Mouse (Mus musculus): ENCODE data around the gene Slc25a18. TPM values are rescaled to one million over a fixed set of nuclear protein-coding genes. Genes with fewer than 3 reads are reported as not detected.
"Not testable (repeated sequence)": the region's sequence is repeated elsewhere in the genome, so short reads cannot be mapped to it uniquely, and the experiment has no call there.

The Slc25a18 gene
- polyA plus RNA-seq, 1 experiment from 2014 or later: 0.28 TPM

DNA sequence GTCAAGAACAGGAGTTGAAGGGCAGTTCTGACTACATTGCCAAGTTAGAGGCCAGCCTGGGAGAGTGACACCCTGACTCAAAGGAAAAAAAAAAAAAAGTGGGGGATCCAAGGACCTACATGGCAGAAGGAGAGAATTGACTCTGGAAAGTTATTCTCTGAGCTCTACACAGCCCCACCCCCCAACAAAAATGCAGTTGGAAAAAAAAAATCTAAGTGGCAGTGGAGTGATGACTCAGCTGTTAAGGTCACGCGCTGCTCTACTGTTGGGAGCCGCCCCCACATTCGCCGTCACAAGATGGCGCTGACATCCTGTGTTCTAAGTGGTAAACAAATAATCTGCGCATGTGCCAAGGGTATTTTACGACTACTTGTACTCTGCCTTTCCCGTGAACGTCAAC is 38.6 kb downstream of the Slc25a18 start:
- H3K36me3 ChIP-seq (ENCODE audit: control insufficient read depth, insufficient read depth, low read length): peaks cover 19% of the 10 kb centered on the region
- H3K27ac ChIP-seq (ENCODE audit: low read length); H3K9me3 ChIP-seq (ENCODE audit: control insufficient read depth, low read length); H3K27me3 ChIP-seq (ENCODE audit: control insufficient read depth, insufficient read depth, low read depth, low read length); H3K4me3 ChIP-seq (ENCODE audit: low read length); ATAC-seq (ENCODE audit: low read depth); H3K4me2 ChIP-seq (ENCODE audit: low read depth, low read length); H3K4me1 ChIP-seq (replicated peaks; ENCODE audit: control insufficient read depth, insufficient read depth, low read length); H3K9ac ChIP-seq (ENCODE audit: low read length): not testable (repeated sequence)
- over 99% methylated on average over 6 of the region's 10 CpGs for WGBS

DNA sequence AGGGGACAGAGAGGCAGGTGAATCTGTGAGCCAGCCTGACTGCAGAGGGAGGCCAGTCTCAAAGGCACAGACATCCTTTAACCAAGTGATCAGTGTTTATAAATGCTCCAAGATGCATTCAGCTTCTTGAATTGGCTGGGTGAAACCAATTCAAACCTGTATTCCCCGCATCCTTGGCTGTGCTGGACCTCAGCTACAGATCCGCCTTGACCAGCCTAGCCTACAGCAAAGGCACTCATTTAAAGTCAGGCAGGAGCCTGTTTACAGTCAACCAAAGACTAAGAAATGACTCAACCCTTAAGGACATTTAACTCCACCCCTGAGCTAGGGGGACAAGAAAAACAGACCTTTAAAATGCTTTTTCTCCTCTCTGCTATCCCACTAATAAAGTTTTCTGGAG is 45.9 kb downstream of the Slc25a18 start:
- no peak overlapping the region for H3K4me3 ChIP-seq (ENCODE audit: low read length)
- H3K36me3 ChIP-seq (ENCODE audit: control insufficient read depth, insufficient read depth, low read length): peaks cover 18% of the 10 kb centered on the region
- no peak overlapping the region for H3K27ac ChIP-seq (ENCODE audit: low read length)
- H3K9ac ChIP-seq (ENCODE audit: low read length): no peak overlapping the region
- H3K4me2 ChIP-seq (ENCODE audit: low read depth, low read length): no peak overlapping the region
- no peaks in the 10 kb centered on the region for H3K27me3 ChIP-seq (ENCODE audit: control insufficient read depth, insufficient read depth, low read depth, low read length)
- no peak for ATAC-seq (ENCODE audit: low read depth)
- H3K9me3 ChIP-seq (ENCODE audit: control insufficient read depth, low read length): no peaks in the 10 kb centered on the region
- peaks cover 10% of the 10 kb centered on the region for H3K4me1 ChIP-seq (replicated peaks; ENCODE audit: control insufficient read depth, insufficient read depth, low read length)
- WGBS: 92% methylated on average over 2 of the region's 2 CpGs

DNA sequence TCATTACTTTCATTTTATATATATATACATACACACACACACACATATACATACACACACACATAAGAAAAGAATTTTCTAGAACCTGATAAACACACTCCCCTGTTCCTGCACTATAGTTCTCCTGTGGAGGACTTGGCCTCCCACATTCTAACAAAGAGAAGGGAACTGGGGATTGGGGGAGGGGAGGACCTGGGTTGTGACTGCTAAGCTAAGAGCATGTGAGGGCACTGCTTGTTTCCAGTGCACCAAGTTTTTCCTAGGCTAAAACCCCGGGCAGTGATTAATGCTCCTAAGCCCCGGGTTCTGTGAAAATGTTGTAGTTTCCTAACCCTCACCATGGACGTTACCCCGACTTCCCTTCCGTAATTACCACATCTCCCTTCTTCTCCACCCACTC is 46.8 kb downstream of the Slc25a18 start:
- Histone ChIP-seq H3K36me3 (ENCODE audit: control insufficient read depth, insufficient read depth, low read length) (peaks cover 18% of the 10 kb centered on the region), H3K4me2 (ENCODE audit: low read depth, low read length) (no peak overlapping the region), H3K4me3 (ENCODE audit: low read length) (no peak overlapping the region), H3K9ac (ENCODE audit: low read length) (no peak overlapping the region), H3K27me3 (ENCODE audit: control insufficient read depth, insufficient read depth, low read depth, low read length) (no peaks in the 10 kb centered on the region), H3K9me3 (ENCODE audit: control insufficient read depth, low read length) (no peaks in the 10 kb centered on the region), H3K27ac (ENCODE audit: low read length) (no peak overlapping the region), H3K4me1 (replicated peaks; ENCODE audit: control insufficient read depth, insufficient read depth, low read length) (peaks cover 10% of the 10 kb centered on the region)
- 81% methylated on average over 5 of the region's 5 CpGs for WGBS
- ATAC-seq (ENCODE audit: low read depth): no peak

DNA sequence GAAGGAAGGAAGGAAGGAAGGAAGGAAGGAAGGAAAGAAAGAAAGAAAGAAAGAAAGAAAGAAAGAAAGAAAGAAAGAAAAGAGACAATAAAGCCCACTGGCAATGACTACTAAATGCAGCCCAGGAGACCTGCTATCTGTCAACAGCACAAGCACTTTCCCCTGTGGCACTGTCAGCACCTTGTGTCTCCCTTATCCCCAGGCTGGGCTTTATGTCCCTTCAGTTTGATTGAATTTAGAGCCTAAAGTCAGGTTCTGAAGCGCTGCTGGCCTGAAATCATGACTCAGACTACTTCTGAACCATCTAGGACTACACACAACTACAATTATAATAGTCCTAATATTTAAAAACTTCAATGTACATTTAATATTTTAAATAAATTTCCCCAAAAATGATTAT is 47.6 kb downstream of the Slc25a18 start:
- H3K4me2 ChIP-seq (ENCODE audit: low read depth, low read length): peak overlapping the region; percentile 80; the same call in 1 of the 2 replicates
- H3K4me1 ChIP-seq (replicated peaks; ENCODE audit: control insufficient read depth, insufficient read depth, low read length): peaks cover 10% of the 10 kb centered on the region
- no peaks in the 10 kb centered on the region for H3K9me3 ChIP-seq (ENCODE audit: control insufficient read depth, low read length)
- no peak overlapping the region for H3K27ac ChIP-seq (ENCODE audit: low read length)
- H3K9ac ChIP-seq (ENCODE audit: low read length): no peak overlapping the region
- H3K27me3 ChIP-seq (ENCODE audit: control insufficient read depth, insufficient read depth, low read depth, low read length): no peaks in the 10 kb centered on the region
- 88% methylated on average over 1 of the region's 1 CpGs for WGBS
- H3K36me3 ChIP-seq (ENCODE audit: control insufficient read depth, insufficient read depth, low read length): peaks cover 18% of the 10 kb centered on the region
- no peak overlapping the region for H3K4me3 ChIP-seq (ENCODE audit: low read length)
- ATAC-seq (ENCODE audit: low read depth): no peak

DNA sequence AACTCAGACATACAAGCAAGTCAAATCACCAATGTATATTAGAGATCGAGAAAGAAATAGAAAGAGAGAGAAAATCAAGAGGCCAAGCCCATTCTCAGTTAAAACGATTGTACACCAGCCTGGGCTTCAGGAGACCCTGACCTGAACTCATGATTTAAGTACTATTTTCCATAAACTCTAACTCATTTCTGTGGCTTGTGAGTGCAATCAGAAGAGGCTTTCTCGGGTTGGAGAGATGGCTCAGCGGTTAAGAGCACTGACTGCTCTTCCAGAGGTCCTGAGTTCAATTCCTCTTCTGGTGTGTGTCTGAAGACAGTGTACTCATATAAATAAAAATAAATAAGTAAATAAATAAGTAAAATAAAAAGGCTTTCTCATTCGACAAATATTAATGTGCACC is 48.3 kb downstream of the Slc25a18 start:
- ATAC-seq (ENCODE audit: low read depth): no peak
- Histone ChIP-seq H3K9me3 (ENCODE audit: control insufficient read depth, low read length) (no peaks in the 10 kb centered on the region), H3K9ac (ENCODE audit: low read length) (peak overlapping the region; percentile 93), H3K36me3 (ENCODE audit: control insufficient read depth, insufficient read depth, low read length) (peaks cover 18% of the 10 kb centered on the region), H3K27me3 (ENCODE audit: control insufficient read depth, insufficient read depth, low read depth, low read length) (no peaks in the 10 kb centered on the region), H3K4me2 (ENCODE audit: low read depth, low read length) (peak overlapping the region; percentile 80), H3K4me1 (replicated peaks; ENCODE audit: control insufficient read depth, insufficient read depth, low read length) (peaks cover 10% of the 10 kb centered on the region), H3K27ac (ENCODE audit: low read length) (no peak overlapping the region), H3K4me3 (ENCODE audit: low read length) (peak overlapping the region; percentile 98)
- WGBS: 44% methylated on average over 5 of the region's 5 CpGs

DNA sequence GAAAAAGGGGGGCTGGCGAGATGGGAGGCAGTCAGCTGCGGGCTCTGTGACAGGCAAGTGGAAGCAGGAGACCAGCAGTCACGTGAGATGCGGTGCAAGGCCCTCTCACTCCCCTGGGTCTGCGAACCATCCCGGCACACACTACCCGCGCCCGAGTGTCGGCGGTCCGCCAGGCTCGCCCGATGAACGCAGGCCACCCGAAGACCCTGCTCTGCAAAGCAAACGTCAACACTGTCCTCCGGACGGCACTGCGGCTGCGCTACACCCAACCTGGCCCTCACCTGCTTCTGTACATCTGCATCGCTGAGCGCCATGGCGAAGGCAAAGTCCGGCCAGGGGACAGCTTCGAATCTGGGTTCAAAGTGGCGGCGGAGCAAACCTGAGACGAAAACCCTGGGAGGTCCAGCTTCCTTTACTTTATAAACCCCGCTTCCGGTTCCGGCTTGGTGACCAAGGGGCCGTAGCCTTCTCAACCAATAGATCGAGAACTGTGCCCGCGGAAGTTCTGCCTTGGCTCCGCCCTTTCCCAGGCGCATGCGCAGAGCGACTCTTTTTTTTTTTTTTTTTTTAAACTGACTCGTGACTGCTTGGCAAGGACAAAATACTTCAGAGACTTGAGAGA is 49.0 kb downstream of the Slc25a18 start, which contains the start of gene Atp6v1e1:
Gene Atp6v1e1 (minus strand): TSS at position 487 of the 622 bp plus-strand sequence.
- peak; percentile 98 for ATAC-seq (ENCODE audit: low read depth)
- peaks cover 10% of the 10 kb centered on the region for H3K4me1 ChIP-seq (replicated peaks; ENCODE audit: control insufficient read depth, insufficient read depth, low read length)
- no peaks in the 10 kb centered on the region for H3K9me3 ChIP-seq (ENCODE audit: control insufficient read depth, low read length)
- under 1% methylated on average over 41 of the region's 41 CpGs for WGBS
- H3K4me2 ChIP-seq (ENCODE audit: low read depth, low read length): peak within 1 kb of the TSS; percentile 80
- H3K27ac ChIP-seq (ENCODE audit: low read length): peak within 1 kb of the TSS; percentile 93
- H3K9ac ChIP-seq (ENCODE audit: low read length): peak within 1 kb of the TSS; percentile 93
- no peaks in the 10 kb centered on the region for H3K27me3 ChIP-seq (ENCODE audit: control insufficient read depth, insufficient read depth, low read depth, low read length)
- peak within 1 kb of the TSS; percentile 98 for H3K4me3 ChIP-seq (ENCODE audit: low read length)
- H3K36me3 ChIP-seq (ENCODE audit: control insufficient read depth, insufficient read depth, low read length): peaks cover 15% of the 10 kb centered on the region

DNA sequence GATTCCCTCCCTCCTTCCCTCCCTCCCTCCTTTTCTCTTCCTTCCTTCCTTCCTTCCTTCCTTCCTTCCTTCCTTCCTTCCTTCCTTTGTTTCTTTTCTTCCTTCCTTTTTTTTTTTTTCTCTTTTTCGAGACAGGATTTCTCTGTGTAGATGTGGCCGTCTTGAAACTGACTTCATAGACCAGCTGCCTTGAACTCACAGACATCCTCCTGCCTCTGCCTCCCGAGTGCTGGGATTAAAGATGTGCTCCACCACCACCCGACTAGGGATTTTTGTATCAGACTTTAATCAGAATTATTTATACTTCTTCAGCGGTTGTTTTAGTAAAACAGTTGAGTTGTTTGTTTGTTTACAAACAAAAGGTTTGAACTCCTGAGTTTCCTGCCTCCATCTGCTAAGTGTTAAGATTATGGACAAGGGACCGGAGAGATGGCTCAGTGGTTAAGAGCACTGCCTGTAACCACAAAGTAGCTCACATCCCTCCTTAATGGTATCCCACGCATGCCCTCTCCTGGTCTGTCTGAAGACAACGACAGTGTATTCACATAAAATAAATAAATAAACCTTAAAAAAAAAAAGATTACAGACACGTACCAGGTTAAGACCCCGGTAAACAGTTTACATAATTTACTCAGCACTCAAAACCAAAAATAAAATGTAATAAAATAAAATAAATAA is 49.7 kb downstream of the Slc25a18 start:
- Histone ChIP-seq H3K4me2 (ENCODE audit: low read depth, low read length) (peak overlapping the region; percentile 80), H3K4me3 (ENCODE audit: low read length) (peak overlapping the region; percentile 98), H3K36me3 (ENCODE audit: control insufficient read depth, insufficient read depth, low read length) (peaks cover 8% of the 10 kb centered on the region), H3K27ac (ENCODE audit: low read length) (no peak overlapping the region), H3K27me3 (ENCODE audit: control insufficient read depth, insufficient read depth, low read depth, low read length) (no peaks in the 10 kb centered on the region), H3K4me1 (replicated peaks; ENCODE audit: control insufficient read depth, insufficient read depth, low read length) (peaks cover 10% of the 10 kb centered on the region), H3K9me3 (ENCODE audit: control insufficient read depth, low read length) (no peaks in the 10 kb centered on the region), H3K9ac (ENCODE audit: low read length) (0 out of 2 replicates have a peak overlapping the region, but pooled peaks have one; percentile 19)
- ATAC-seq (ENCODE audit: low read depth): peak; percentile 34; the same call in 1 of the 2 replicates
- WGBS: 65% methylated on average over 10 of the region's 10 CpGs

DNA sequence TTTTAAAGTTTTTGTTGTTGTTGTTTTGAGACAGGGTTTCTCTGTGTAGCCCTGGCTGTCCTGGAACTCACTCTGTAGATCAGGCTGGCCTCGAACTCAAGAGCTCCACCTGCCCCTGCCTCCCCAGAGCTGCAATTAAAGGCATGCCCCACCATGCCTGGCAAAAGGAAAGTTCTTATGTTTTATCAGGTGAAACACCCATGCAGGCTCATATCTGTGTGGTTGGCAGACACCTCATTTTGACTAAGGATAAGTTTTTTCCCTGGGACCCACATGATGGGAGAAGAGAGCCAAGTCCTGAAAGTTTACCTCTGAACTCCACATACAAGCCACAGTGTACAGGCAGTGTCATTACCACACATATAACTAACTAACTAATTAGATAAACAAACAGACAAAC is 56.7 kb downstream of the Slc25a18 start:
- Histone ChIP-seq H3K9ac (ENCODE audit: low read length) (no peak overlapping the region), H3K4me3 (ENCODE audit: low read length) (no peak overlapping the region), H3K4me1 (replicated peaks; ENCODE audit: control insufficient read depth, insufficient read depth, low read length) (no peaks in the 10 kb centered on the region), H3K27me3 (ENCODE audit: control insufficient read depth, insufficient read depth, low read depth, low read length) (no peaks in the 10 kb centered on the region; the same call in 1 of the 2 replicates), H3K36me3 (ENCODE audit: control insufficient read depth, insufficient read depth, low read length) (no peaks in the 10 kb centered on the region), H3K9me3 (ENCODE audit: control insufficient read depth, low read length) (no peaks in the 10 kb centered on the region), H3K4me2 (ENCODE audit: low read depth, low read length) (no peak overlapping the region), H3K27ac (ENCODE audit: low read length) (no peak overlapping the region)
- ATAC-seq (ENCODE audit: low read depth): no peak
- 50% methylated on average over 1 of the region's 1 CpGs for WGBS

DNA sequence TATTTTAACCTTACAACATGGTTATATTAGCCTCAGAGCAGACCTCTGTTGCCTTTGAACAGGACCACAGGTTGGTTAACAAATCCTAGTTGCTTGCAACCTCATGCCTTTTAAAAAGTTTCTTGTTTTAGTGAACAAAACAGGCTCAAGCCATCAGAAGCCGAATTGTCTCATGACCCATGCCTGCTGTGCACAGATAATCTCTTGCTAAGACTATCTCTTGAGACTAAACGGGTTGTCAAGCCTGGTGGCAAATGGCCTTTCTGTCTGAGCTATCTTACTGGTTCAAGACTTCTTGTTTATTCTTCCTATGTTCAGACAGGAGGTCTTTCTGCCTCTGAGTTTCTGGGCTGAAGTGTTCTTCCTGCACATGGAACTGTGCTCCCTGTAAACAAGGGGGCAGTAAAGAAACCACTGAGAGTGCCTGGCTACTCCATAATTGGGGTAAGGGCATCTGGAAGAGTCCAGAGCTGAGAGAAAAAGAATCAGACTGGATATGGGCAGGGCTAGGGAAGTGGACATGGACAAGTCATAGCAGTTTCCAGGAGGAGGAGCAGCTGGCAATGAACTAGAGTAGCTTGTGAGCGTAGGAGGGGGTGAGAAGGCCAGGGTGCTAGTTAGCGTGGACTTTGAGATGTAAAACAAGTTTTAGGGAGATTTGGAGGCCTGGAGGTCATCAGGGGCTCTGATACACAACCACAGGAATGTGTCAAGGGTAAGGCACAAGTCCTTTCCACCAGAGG is 57.7 kb downstream of the Slc25a18 start:
- H3K27ac ChIP-seq (ENCODE audit: low read length): no peak overlapping the region
- H3K9me3 ChIP-seq (ENCODE audit: control insufficient read depth, low read length): no peaks in the 10 kb centered on the region
- no peaks in the 10 kb centered on the region for H3K4me1 ChIP-seq (replicated peaks; ENCODE audit: control insufficient read depth, insufficient read depth, low read length)
- no peak for ATAC-seq (ENCODE audit: low read depth)
- H3K4me2 ChIP-seq (ENCODE audit: low read depth, low read length): no peak overlapping the region
- H3K36me3 ChIP-seq (ENCODE audit: control insufficient read depth, insufficient read depth, low read length): no peaks in the 10 kb centered on the region
- WGBS: 45% methylated on average over 4 of the region's 4 CpGs
- no peak overlapping the region for H3K9ac ChIP-seq (ENCODE audit: low read length)
- H3K27me3 ChIP-seq (ENCODE audit: control insufficient read depth, insufficient read depth, low read depth, low read length): no peaks in the 10 kb centered on the region; the same call in 1 of the 2 replicates
- no peak overlapping the region for H3K4me3 ChIP-seq (ENCODE audit: low read length)

All from lung, embryonic 16.5 days (tissue).